Mouse (Mus musculus) megakaryocyte progenitor cell, adult 5-6 weeks (primary cell): ENCODE data around the gene Bmp2k. TPM values are rescaled to one million over a fixed set of nuclear protein-coding genes. Genes with fewer than 3 reads are reported as not detected.

Experiments used
- ATAC-seq: replicated peaks from 2 replicates; pipeline ENCODE4 v1.8.0; 2016; ENCODE audit warnings: mild to moderate bottlenecking, moderate TSS enrichment, inconsistent platforms; ENCODE audit not compliant: poor library complexity
- total RNA-seq, 2 experiments: library from RNA; stranded (forward) in 1 of 2; stranded (reverse) in 1 of 2; fragments of 157-497, 149-512 nt in 1 of 2; fragments of 200-1000 nt in 1 of 2; gene quantifications; 2 replicates each; pipeline versions ENCODE4 v1.2.3 to v1.2.4; 2015 to 2017

The Bmp2k gene
- total RNA-seq, 2 experiments from 2014 or later = 16.4 to 43.2 TPM

DNA sequence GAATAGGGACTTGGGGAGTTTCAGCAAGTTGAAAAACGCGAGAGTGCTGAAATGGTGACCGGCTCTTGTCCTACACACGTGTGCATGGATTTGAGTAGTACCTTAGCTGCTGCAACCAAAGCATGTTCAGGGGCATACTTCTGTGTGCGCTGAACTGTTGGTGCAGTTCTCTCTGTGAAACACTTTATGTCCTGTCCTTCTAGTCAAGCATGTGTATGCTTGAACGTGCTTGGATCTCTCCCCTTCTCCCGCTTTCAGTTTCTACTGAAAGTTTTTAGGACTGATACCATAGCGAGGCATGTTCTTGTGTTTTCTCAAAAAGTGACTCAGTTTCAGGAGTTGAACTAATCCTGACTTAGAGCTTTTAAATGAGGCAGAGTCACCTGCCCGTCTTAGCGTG, 3.7 kb downstream of the Bmp2k start:
- no peak for ATAC-seq

GRCm38 (mm10) chr5:97001571-97001970, 4.1 kb downstream of the Bmp2k start:
- ATAC-seq = no peak

GRCm38 (mm10) chr5:97002336-97002735, 4.8 kb downstream of the Bmp2k start:
- ATAC-seq = no peak

GRCm38 (mm10) chr5:97002937-97003336, 5.4 kb downstream of the Bmp2k start:
- ATAC-seq = no peak

DNA sequence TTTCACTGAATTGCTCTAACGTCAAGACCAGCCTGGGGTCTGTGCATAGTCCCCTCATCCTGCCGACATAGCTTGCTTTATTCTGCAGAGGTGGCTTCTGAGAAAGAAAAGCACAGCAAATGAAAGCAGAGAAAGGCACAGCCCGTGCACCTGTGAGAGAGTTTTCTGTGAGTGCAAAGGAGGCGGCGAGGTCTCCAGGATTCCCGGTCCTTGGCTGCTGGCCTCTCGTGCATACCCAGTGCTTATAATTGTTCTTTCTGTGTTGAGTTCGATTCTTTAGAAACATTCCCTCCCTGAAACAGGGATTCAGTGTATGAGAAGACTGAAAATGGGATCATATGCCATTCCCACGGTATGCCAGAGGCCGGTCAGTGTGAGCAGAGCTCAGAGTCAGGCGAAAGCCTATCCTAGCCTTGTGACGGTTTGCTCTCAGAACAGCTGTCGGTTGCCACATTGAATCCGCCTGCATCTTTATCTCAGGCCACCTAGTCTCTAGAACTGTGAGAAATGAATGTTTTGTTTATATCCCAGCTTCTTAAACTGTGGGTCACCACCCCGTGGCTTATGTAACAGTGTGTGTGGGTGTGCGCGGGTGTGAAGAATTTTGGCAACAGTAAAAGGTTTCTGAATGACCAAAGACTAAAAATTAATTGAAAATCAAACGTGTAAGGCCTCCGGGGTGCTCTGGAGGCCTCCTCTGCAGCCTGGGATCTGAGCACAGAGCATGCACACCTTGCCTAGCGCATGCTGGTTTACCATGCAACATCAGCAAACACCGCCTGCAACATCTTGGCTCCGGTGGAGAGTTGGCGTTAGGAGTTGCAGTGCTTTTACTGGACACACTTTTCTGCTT, 6.9 kb downstream of the Bmp2k start:
- peak; percentile 11; the same call in 1 of the 2 replicates for ATAC-seq

GRCm38 (mm10) chr5:97005891-97006290, 8.4 kb downstream of the Bmp2k start:
- no peak for ATAC-seq

DNA sequence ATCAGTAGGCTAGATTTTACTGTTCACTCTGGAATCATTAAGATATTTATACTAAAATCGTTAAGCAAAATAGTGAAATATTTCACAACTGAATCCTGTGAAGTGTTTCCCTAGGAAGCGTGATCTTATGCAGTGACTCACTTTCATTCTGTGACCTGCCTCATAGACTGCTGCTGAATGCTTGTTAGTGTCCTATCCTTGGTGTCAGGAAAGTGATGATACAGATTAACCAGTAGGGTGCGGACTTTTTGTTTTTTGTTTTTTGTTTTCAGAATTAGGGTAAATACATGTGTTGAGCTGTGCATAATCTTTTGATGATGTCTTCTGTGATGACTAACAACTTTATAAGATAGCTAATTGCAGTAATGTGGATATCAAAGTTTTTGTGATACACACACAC, 9.4 kb downstream of the Bmp2k start:
- no peak for ATAC-seq

DNA sequence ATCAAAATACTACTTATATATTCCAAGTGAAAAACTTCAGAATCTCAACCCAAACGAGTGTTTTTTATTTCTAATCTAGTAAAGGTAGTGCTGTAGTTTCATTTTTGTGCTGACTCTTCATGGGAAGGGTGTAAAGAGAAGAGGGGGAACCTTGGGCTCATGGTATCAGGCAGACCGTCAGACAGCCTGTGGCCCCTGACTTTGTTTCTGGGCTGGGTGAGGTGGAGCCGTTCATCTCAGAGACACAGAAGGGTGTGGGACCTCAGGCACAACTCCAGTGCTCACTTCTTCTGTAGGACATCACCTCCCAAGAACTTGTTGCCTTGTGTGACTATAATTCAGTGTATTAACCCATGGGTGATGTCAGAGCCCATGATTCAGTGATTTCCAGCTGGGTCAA, 10.0 kb downstream of the Bmp2k start:
- peak; percentile 64 for ATAC-seq

GRCm38 (mm10) chr5:97009140-97009539, 11.7 kb downstream of the Bmp2k start:
- 0 out of 2 replicates have a peak, but pooled peaks have one; percentile 14 for ATAC-seq

DNA sequence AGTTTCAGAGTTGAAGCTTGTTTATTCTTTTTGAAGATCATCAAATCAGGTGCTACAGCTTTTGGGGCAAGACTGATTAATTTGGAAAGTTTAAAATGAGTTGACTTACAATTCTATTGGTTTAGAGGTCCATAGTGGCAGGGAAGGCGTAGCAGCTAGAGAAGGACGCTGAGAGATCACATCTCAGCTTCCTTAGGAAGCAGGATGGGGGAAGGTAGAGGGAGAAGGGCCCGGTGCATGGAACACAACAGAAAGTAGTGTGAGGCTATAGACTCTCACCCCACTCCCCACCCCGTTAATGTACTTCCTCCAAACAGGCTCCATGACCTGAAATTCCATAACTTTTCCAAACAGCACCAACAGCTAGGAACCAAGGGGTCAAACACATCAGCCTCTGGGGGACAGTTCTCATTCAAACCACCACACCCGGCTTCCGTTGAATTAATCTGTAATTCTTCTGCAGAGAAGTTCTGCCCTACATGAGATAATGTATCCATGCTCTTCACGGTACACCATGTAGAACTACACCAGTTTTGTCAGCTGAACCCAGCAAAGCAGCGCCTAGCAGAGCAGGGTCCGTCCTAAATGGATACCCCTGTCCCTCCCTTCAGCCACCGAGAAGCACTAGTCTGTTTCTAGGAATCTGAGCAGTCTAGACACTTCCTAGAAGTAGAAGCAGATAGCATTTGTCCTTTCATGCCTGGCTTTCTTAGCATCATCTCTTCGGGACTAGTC, 12.3 kb downstream of the Bmp2k start:
- ATAC-seq = peak; percentile 54

GRCm38 (mm10) chr5:97015781-97016508, 18.5 kb downstream of the Bmp2k start:
- no peak for ATAC-seq

DNA sequence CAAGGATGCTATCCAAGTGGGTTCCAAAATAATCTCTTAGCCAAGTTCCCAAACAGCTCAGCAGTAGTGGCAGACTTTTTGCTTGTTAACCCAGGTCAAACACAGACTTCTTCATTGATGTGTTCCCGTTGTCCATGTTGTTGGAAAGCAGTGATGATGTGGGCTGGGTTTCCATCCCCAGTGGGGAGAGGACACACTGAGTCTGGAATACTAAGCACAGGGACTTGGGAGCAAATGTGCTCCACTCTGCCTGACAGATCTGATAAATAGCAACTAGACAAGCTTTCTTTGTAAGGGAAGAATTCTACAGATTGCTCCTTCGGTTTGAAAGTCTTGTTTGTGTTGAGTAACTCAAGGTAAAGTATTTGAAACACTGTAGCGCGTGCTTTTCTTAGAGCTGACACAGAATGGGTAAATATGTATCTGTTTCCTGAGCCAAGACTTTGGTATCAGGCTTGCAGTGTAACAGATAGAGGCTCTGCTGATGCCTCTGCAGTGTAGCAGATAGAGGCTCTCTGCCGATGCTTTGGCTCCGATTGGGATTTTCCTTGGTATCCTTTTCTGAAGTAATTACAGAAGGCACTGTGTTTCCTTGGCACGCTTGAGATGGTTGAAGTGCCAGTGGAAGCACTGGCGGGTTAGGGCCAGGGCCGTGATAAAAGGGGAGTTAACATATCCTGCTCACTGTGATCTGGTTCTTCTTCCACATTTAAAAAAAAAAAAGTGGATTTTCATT, 19.5 kb downstream of the Bmp2k start:
- ATAC-seq = peak; percentile 37

GRCm38 (mm10) chr5:97022305-97023278, 25.1 kb downstream of the Bmp2k start:
- peak; percentile 91 for ATAC-seq

DNA sequence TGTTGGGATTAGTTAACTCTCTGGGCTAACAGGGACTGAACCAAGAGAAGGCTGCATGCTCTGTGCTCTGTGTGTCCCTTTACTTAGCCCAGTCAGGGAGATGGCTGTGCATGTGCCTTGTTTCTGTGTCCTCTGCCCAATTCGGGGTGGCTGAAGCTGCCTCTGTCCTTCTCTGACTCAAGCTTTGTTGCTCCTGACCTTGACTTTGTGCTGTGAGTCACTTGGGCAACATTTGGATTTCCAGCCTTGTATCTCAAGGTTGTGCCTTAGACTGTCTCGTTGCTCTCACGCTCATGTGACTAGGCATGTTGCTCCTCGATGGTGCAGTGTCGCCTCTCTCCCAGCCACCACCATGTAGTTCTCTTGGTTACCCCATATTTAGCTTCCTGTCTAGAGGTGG, 27.3 kb downstream of the Bmp2k start:
- ATAC-seq = no peak

- ATAC-seq = no peak
These were observed 28.2 kb downstream of the Bmp2k start for GRCm38 (mm10) chr5:97025650-97026049.

GRCm38 (mm10) chr5:97028004-97028403, 30.5 kb downstream of the Bmp2k start:
- no peak for ATAC-seq

DNA sequence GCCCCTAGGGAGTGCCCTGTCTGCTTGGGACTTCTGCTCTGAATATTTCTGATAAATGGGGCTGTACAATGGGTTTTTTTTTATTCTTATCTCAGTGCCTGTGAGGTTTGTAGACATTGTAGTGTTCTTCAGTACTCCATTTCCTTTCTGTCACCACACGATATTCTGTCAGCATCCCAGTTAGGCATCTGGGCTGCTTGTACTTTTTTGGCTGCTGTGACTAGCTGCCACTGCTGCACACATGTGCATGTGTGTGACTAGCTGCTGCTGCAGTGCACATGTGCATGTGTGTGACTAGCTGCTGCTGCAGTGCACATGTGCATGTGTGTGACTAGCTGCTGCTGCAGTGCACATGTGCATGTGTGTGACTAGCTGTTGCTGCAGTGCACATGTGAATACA, 31.4 kb downstream of the Bmp2k start:
- peak; percentile 56 for ATAC-seq

DNA sequence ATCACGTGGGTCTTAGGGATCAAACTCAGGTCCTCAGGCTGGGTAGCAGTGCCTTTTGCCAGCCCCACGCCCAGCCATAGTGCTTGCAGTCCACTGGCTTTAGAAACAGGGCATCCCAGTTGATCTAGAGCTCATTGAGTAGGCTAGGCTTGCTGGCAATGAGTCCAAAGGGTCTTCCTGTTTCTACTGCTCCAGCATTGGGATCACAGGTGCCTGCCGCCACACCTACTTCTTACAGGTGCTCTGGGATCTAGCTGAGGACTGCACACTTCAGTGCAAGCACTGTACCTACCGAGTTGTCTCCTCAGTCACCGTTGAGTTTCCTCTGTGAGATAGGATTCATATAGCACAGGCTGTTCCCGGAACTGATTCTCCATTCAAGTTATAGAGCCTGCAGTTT, 34.3 kb downstream of the Bmp2k start:
- ATAC-seq = no peak

- ATAC-seq = no peak
These were observed 47.8 kb downstream of the Bmp2k start for GRCm38 (mm10) chr5:97045260-97045659.

GRCm38 (mm10) chr5:97046680-97047079, 49.2 kb downstream of the Bmp2k start:
- ATAC-seq = no peak
